In genomic region chr2:120976990-120977925, GRCm38 (mm10) we compare ENCODE assay signal across 8 mouse cellular contexts. TPM values are rescaled to one million over a fixed set of nuclear protein-coding genes. Genes with fewer than 3 reads are reported as not detected.
DNase-seq lines count a peak whose midpoint lies in the region; ATAC-seq and TF ChIP-seq lines count a peak whose summit lies in the region.

Gene Tmem62, plus strand, starts transcription at chr2:120977017.

- peak; percentile 50; the same call in 1 of the 2 replicates for TF ChIP-seq POLR2A in cerebellum, adult 2 months (IDR thresholded peaks at IDR 0.05; ENCODE audit: borderline replicate concordance, insufficient read depth, low read length)

- no peaks in the 10 kb centered on the region for H3K9me3 ChIP-seq in forebrain, postnatal 0 days (ENCODE audit: low read length)
- no peaks in the 10 kb centered on the region for H3K9me3 ChIP-seq in lung, embryonic 14.5 days (ENCODE audit: low read depth, low read length)

- H3K4me2 ChIP-seq in forebrain, postnatal 0 days (ENCODE audit: low read depth), result peak within 1 kb of the TSS; percentile 63
- peak within 1 kb of the TSS; percentile 98 for H3K4me2 ChIP-seq in lung, embryonic 14.5 days

- peak within 1 kb of the TSS; percentile 80 for H3K4me3 ChIP-seq in cerebellum, adult 2 months (replicated peaks; ENCODE audit: insufficient read depth, low read depth, low read length)
- peak within 1 kb of the TSS; percentile 68 for H3K4me3 ChIP-seq in forebrain, postnatal 0 days (ENCODE audit: low read depth, low read length)
- peak within 1 kb of the TSS; percentile 69 for H3K4me3 ChIP-seq in lung, embryonic 14.5 days (ENCODE audit: low read depth, low read length)

- H3K4me1 ChIP-seq in cerebellum, adult 2 months (ENCODE audit: control insufficient read depth, insufficient read depth, low read length), result no peaks in the 10 kb centered on the region; the same call in 1 of the 2 replicates
- H3K4me1 ChIP-seq in forebrain, postnatal 0 days (ENCODE audit: insufficient read depth), result 0 out of 2 replicates have a peak, but pooled peaks cover 2% of the 10 kb centered on the region
- H3K4me1 ChIP-seq in lung, embryonic 14.5 days (ENCODE audit: insufficient read depth), result no peaks in the 10 kb centered on the region

- peak within 1 kb of the TSS; percentile 91 for H3K27ac ChIP-seq in cerebellum, adult 2 months (ENCODE audit: insufficient read depth, low read length)
- peak within 1 kb of the TSS; percentile 62 for H3K27ac ChIP-seq in forebrain, postnatal 0 days (ENCODE audit: low read depth, low read length)
- H3K27ac ChIP-seq in lung, embryonic 14.5 days (ENCODE audit: low read depth), result peak within 1 kb of the TSS; percentile 78

- ATAC-seq in forebrain, postnatal 0 days, result peak; percentile 79
- peak; percentile 81 for ATAC-seq in lung, embryonic 14.5 days (ENCODE audit: insufficient read depth)
- peak; percentile 53 for ATAC-seq in neutrophil, adult 5-6 weeks (ENCODE audit: extremely low read depth, insufficient number of reproducible peaks, low FRiP score, poor library complexity, severe bottlenecking)

- no peak for TF ChIP-seq CTCF in cerebellum, adult 2 months (IDR thresholded peaks at IDR 0.05; ENCODE audit: borderline replicate concordance, insufficient read depth, low read depth, low read length)
- peak; percentile 42 for TF ChIP-seq CTCF in forebrain, postnatal 0 days (IDR thresholded peaks at IDR 0.05; ENCODE audit: low read depth)
- peak; percentile 38; the same call in 1 of the 2 replicates for TF ChIP-seq CTCF in lung, embryonic 14.5 days (IDR thresholded peaks at IDR 0.05; ENCODE audit: low read depth)

- DNase-seq in MEL-GATA-1-ER (ENCODE audit: extremely low read depth, low read depth), result peak; percentile 41
- DNase-seq in cerebellum, adult 2 months, result peak; percentile 85 to 86
- peak; percentile 67 for DNase-seq in forebrain, postnatal 0 days
- peak; percentile 49 for DNase-seq in heart, postnatal 25 days (ENCODE audit: low spot score)
- DNase-seq in layer of hippocampus, adult 18-20 months (ENCODE audit: low spot score in 2 of 2), result peak; percentile 35 to 49
- DNase-seq in lung, embryonic 14.5 days, result peak; percentile 71
- DNase-seq in thymus, adult 18-20 months, result peak; percentile 58 to 63

- H3K36me3 ChIP-seq in forebrain, postnatal 0 days (ENCODE audit: insufficient read depth), result 0 out of 2 replicates have a peak, but pooled peaks cover 13% of the 10 kb centered on the region
- H3K36me3 ChIP-seq in lung, embryonic 14.5 days (ENCODE audit: insufficient read depth), result no peaks in the 10 kb centered on the region

- under 1% methylated on average over 71 of the region's 71 CpGs for WGBS in cerebellum, adult 2 months
- WGBS in forebrain, postnatal 0 days, result under 1% methylated on average over 68 of the region's 71 CpGs
- WGBS in lung, embryonic 14.5 days, result 2% methylated on average over 63 of the region's 71 CpGs

- no peaks in the 10 kb centered on the region for H3K27me3 ChIP-seq in cerebellum, adult 2 months (ENCODE audit: control insufficient read depth, insufficient read depth, low read length)
- H3K27me3 ChIP-seq in forebrain, postnatal 0 days (ENCODE audit: insufficient read depth, low read length), result no peaks in the 10 kb centered on the region
- H3K27me3 ChIP-seq in lung, embryonic 14.5 days (ENCODE audit: insufficient read depth, low read length), result no peaks in the 10 kb centered on the region

- intact Hi-C loops in heart, postnatal 25 days (cut with DNase I), result no loop called here

- peak within 1 kb of the TSS; percentile 82 for H3K9ac ChIP-seq in forebrain, postnatal 0 days
- H3K9ac ChIP-seq in lung, embryonic 14.5 days, result peak within 1 kb of the TSS; percentile 76

RNA-seq across cellular contexts. Expression of gene Tmem62, which starts in this region (rescaled TPM):
- polyA plus RNA-seq in cerebellum, adult 2 months (2012; rRNA removed), result 68.0 and 73.6 TPM in 2 replicates
- 16.3 and 17.3 TPM in 2 replicates for total RNA-seq in forebrain, postnatal 0 days (2014; rRNA removed)
- 9.3 and 11.6 TPM in 2 replicates for polyA plus RNA-seq in forebrain, postnatal 0 days (2015; fragmentation: Nextera tagmentation; extraction: Ambion mirVana)
- 1 to 10 TPM; 3.5 to 4.9 TPM for total RNA-seq in heart, postnatal 25 days (2021)
- 10 to 100 TPM; 22.0 to 23.1 TPM for total RNA-seq in layer of hippocampus, adult 18-20 months (2021)
- 4.1 and 4.9 TPM in 2 replicates for polyA plus RNA-seq in lung, embryonic 14.5 days (2014; fragmentation: Nextera tagmentation; extraction: Ambion mirVana)
- total RNA-seq in neutrophil, adult 5-6 weeks (2017), result 20.1 and 37.2 TPM in 2 replicates

Comparison
In these comparisons a context has a peak if more than half of its experiments do, and no peak if none do; other contexts are left out.
1. Peak in every context shown above with its lines: DNase-seq, ATAC-seq, H3K4me3 ChIP-seq and H3K27ac ChIP-seq.